Mouse (Mus musculus): ENCODE results near the gene Ube2i.

DNA sequence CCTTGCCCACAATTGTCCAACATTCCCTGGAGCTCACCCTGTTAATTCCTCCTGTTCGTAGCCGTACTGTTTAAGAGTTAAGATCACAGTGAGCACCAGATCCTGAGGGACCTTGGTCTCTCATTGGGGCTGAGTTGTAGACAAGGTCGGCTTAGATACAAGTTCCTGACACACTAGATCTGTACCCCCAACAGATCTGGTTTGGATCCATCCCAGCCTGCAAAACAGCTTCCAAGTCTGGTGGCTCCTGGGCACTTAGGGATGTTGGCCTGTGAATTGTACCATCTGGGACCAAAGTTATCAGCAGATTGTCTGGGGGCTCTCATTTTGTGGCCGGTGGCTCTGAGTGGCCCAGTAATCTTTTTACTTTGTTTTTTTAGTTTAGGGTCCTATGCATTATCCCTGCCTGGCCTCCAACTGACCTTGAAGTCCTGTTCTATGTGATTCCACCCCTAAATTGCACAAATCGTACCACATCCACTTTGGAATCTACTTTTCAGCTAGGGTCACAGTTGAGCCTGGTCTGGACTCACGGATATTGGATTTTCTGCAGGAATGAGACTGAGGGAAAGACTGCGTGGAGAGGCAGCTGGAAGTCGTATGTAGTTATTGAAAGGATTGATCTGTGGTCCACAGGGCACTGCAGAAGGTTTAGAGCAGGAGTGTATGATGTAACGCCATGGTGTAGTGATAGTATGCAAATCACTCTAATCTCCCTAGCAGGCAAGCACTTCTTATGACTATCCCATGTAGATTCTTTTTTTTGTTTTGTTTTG is at the start of gene Ube2i:
- TF ChIP-seq CTCF (IDR thresholded peaks at IDR 0.05) (no peak), EP300 (IDR thresholded peaks at IDR 0.05; ENCODE audit: insufficient read depth, low read depth, low read length) (no peak)
